Mouse (Mus musculus) left cerebral cortex, adult 2 months (tissue): ENCODE measurements around the gene Krt23. TPM values are rescaled to one million over a fixed set of nuclear protein-coding genes. Genes with fewer than 3 reads are reported as not detected.

ENCODE experiments used
- DNase-seq, 2 experiments: peaks; one replicate each; pipeline ENCODE4 v3.0.0; 2021 to 2022; ENCODE audit warnings: low spot score in 2 of 2, mixed read lengths in 1 of 2; ENCODE audit errors: extremely low spot score in 1 of 2
- H3K27ac ChIP-seq: fragments of 200-600 bp; 2 replicates; pipeline ENCODE4 v1.8.1; 2022
- H3K4me3 ChIP-seq: fragments of 200-600 bp; 2 replicates; pipeline ENCODE4 v1.8.1; 2022
- CTCF ChIP-seq: fragments of 200-600 bp; IDR thresholded peaks from 2 replicates; pipeline ENCODE4 v1.8.1; 2022; ENCODE audit warnings: antibody characterized with exemption, mild to moderate bottlenecking, moderate library complexity
- intact Hi-C: fragments of 180-260 bp; cut with DNase I; formaldehyde crosslinking; loops from one replicate; pipeline ENCODE4 v1.15.1; 2025
- total RNA-seq, 2 experiments: library from RNA; stranded (reverse); gene quantifications; 2 replicates each; pipeline ENCODE4 v1.2.3; 2021

Gene Krt23
- total RNA-seq, 2 experiments from 2014 or later = not detected

- DNase-seq = no peak
- intact Hi-C loops = no loop called here
- no peak for TF ChIP-seq CTCF
- no peak overlapping the region for H3K4me3 ChIP-seq
- no peak overlapping the region for H3K27ac ChIP-seq
Measured at GRCm38 (mm10) chr11:99441220-99441619, 51.7 kb downstream of the Krt23 start.

- Histone ChIP-seq H3K4me3 (no peak overlapping the region), H3K27ac (no peak overlapping the region)
- DNase-seq = no peak
- intact Hi-C loops = no loop called here
- TF ChIP-seq CTCF = no peak
Measured at GRCm38 (mm10) chr11:99439465-99439864, 53.5 kb downstream of the Krt23 start.

GRCm38 (mm10) chr11:99437972-99438371 is 55.0 kb downstream of the Krt23 start, which contains the start of gene Krt20:
Gene Krt20, minus strand, starts transcription at chr11:99438150.
- no peak for DNase-seq
- Histone ChIP-seq H3K4me3 (no peak within 1 kb of the TSS), H3K27ac (no peak within 1 kb of the TSS)
- intact Hi-C loops = no loop called here
- no peak for TF ChIP-seq CTCF

GRCm38 (mm10) chr11:99436625-99437024 is 56.3 kb downstream of the Krt23 start:
- no peak for TF ChIP-seq CTCF
- intact Hi-C loops = no loop called here
- no peak overlapping the region for H3K27ac ChIP-seq
- no peak for DNase-seq
- no peak overlapping the region for H3K4me3 ChIP-seq

- Histone ChIP-seq H3K4me3 (no peak overlapping the region), H3K27ac (no peak overlapping the region)
- peak; percentile 3 for TF ChIP-seq CTCF
- peak in 1 of 2 experiments; percentile 24 for DNase-seq
- intact Hi-C loops = no loop called here
Measured at GRCm38 (mm10) chr11:99430670-99431069, 62.3 kb downstream of the Krt23 start.

Other genes starting within 250 kb of the Krt23 start
- gene Krt222, start 249.1 kb downstream of the Krt23 start, total RNA-seq = 10 to 100 TPM; 31.1 to 32.0 TPM
- not detected for gene Krt24, start 207.9 kb downstream of the Krt23 start, total RNA-seq
- not detected for gene Krt25, start 170.2 kb downstream of the Krt23 start, total RNA-seq
- not detected for gene Krt26, start 155.2 kb downstream of the Krt23 start, total RNA-seq
- not detected for gene Krt27, start 142.0 kb downstream of the Krt23 start, total RNA-seq
- gene Krt28, start 118.2 kb downstream of the Krt23 start, total RNA-seq = not detected
- gene Krt10, start 103.8 kb downstream of the Krt23 start, total RNA-seq = 10 to 100 TPM in 1 of 2 experiments, 1 to 10 TPM in 1; 9.6 to 10.1 TPM
- 10 to 100 TPM in 1 of 2 experiments, 1 to 10 TPM in 1; 8.7 to 11.6 TPM for gene Krt12, start 70.9 kb downstream of the Krt23 start, total RNA-seq
- not detected for gene Krt20, start 55.0 kb downstream of the Krt23 start, total RNA-seq
- not detected for gene Krt39, start 28.2 kb upstream of the Krt23 start, total RNA-seq
- gene Krt40, start 50.0 kb upstream of the Krt23 start, total RNA-seq = not detected
- not detected for gene Krtap3-3, start 57.7 kb upstream of the Krt23 start, total RNA-seq
- gene Krtap3-2, start 63.7 kb upstream of the Krt23 start, total RNA-seq = not detected
- gene Gm11939, start 66.3 kb upstream of the Krt23 start, total RNA-seq = not detected
- gene Krtap3-1, start 73.5 kb upstream of the Krt23 start, total RNA-seq = not detected
- gene Krtap1-5, start 87.9 kb upstream of the Krt23 start, total RNA-seq = not detected
- gene Krtap1-4, start 90.5 kb upstream of the Krt23 start, total RNA-seq = not detected
- not detected for gene Krtap1-3, start 98.2 kb upstream of the Krt23 start, total RNA-seq
- not detected for gene Krtap9-3, start 105.0 kb upstream of the Krt23 start, total RNA-seq
- not detected for gene Gm11938, start 110.2 kb upstream of the Krt23 start, total RNA-seq
- gene Gm11937, start 117.1 kb upstream of the Krt23 start, total RNA-seq = not detected
- gene Krtap2-4, start 121.7 kb upstream of the Krt23 start, total RNA-seq = not detected
- not detected for gene Gm11562, start 127.3 kb upstream of the Krt23 start, total RNA-seq
- not detected for gene Krtap4-1, start 135.1 kb upstream of the Krt23 start, total RNA-seq
- gene Krtap4-2, start 141.9 kb upstream of the Krt23 start, total RNA-seq = not detected
- gene Krtap4-7, start 151.0 kb upstream of the Krt23 start, total RNA-seq = not detected
- not detected for gene Gm11555, start 157.1 kb upstream of the Krt23 start, total RNA-seq
- gene Gm11563, start 165.8 kb upstream of the Krt23 start, total RNA-seq = not detected
- gene Krtap4-6, start 172.8 kb upstream of the Krt23 start, total RNA-seq = not detected
- not detected for gene Gm14190, start 197.6 kb upstream of the Krt23 start, total RNA-seq
- not detected for gene Gm14180, start 241.2 kb upstream of the Krt23 start, total RNA-seq